Mouse (Mus musculus): ENCODE measurements around the gene Zswim3.
A peak's percentile ranks its signal among the peaks of the same experiment; 100 is the strongest.
"Not testable (repeated sequence)": the region's sequence is repeated elsewhere in the genome, so short reads cannot be mapped to it uniquely, and the experiment has no call there.

The Zswim3 gene

GRCm38 (mm10) chr2:164857101-164857821 lies 52.4 kb downstream of the Zswim3 start, which contains the start of gene Pltp:
TSS of gene Pltp (minus strand) at chr2:164857711.
- peak; percentile 48 for DNase-seq

GRCm38 (mm10) chr2:164857842-164858553 lies 53.1 kb downstream of the Zswim3 start:
- no peak for DNase-seq

GRCm38 (mm10) chr2:164859155-164859554 lies 54.3 kb downstream of the Zswim3 start:
- no peak for DNase-seq

GRCm38 (mm10) chr2:164859640-164860432 lies 54.9 kb downstream of the Zswim3 start:
- DNase-seq = no peak

- no peak for DNase-seq
These were observed 56.2 kb downstream of the Zswim3 start for GRCm38 (mm10) chr2:164861094-164861493.

- DNase-seq = no peak
These were observed 57.4 kb downstream of the Zswim3 start for GRCm38 (mm10) chr2:164862179-164862861.

GRCm38 (mm10) chr2:164863411-164863810 lies 58.5 kb downstream of the Zswim3 start:
- not testable (repeated sequence) for DNase-seq

- no peak for DNase-seq
These were observed 59.7 kb downstream of the Zswim3 start for GRCm38 (mm10) chr2:164864593-164864992.

GRCm38 (mm10) chr2:164866741-164867551 lies 62.0 kb downstream of the Zswim3 start:
- DNase-seq = no peak

- DNase-seq = no peak
These were observed 62.7 kb downstream of the Zswim3 start for GRCm38 (mm10) chr2:164867566-164867965.

- no peak for DNase-seq
These were observed 63.6 kb downstream of the Zswim3 start for GRCm38 (mm10) chr2:164868491-164868890.
